Mouse (Mus musculus): ENCODE results near the gene Sec63. TPM values are rescaled to one million over a fixed set of nuclear protein-coding genes. Genes with fewer than 3 reads are reported as not detected.

The Sec63 gene
- total RNA-seq, 2 experiments from 2014 or later, result 29.8 to 57.3 TPM

GRCm38 (mm10) chr10:42860159-42860911, 99.0 kb downstream of the Sec63 start, which contains the start of gene Scml4:
Scml4 (plus strand) TSS chr10:42860370.
- no peak for ATAC-seq (replicated peaks; ENCODE audit: low FRiP score, poor library complexity, severe bottlenecking)

GRCm38 (mm10) chr10:42861446-42861845, 100.2 kb downstream of the Sec63 start:
- ATAC-seq (replicated peaks; ENCODE audit: low FRiP score, poor library complexity, severe bottlenecking), result no peak

- no peak for ATAC-seq (replicated peaks; ENCODE audit: low FRiP score, poor library complexity, severe bottlenecking)
These were observed 100.9 kb downstream of the Sec63 start for GRCm38 (mm10) chr10:42862102-42862740.

GRCm38 (mm10) chr10:42862806-42863205, 101.5 kb downstream of the Sec63 start:
- no peak for ATAC-seq (replicated peaks; ENCODE audit: low FRiP score, poor library complexity, severe bottlenecking)

GRCm38 (mm10) chr10:42863621-42864391, 102.5 kb downstream of the Sec63 start:
- ATAC-seq (replicated peaks; ENCODE audit: low FRiP score, poor library complexity, severe bottlenecking), result no peak

- no peak for ATAC-seq (replicated peaks; ENCODE audit: low FRiP score, poor library complexity, severe bottlenecking)
These were observed 103.4 kb downstream of the Sec63 start for GRCm38 (mm10) chr10:42864696-42865095.

GRCm38 (mm10) chr10:42868416-42868815, 107.1 kb downstream of the Sec63 start:
- no peak for ATAC-seq (replicated peaks; ENCODE audit: low FRiP score, poor library complexity, severe bottlenecking)

- no peak for ATAC-seq (replicated peaks; ENCODE audit: low FRiP score, poor library complexity, severe bottlenecking)
These were observed 108.2 kb downstream of the Sec63 start for GRCm38 (mm10) chr10:42869467-42869866.

- ATAC-seq (replicated peaks; ENCODE audit: low FRiP score, poor library complexity, severe bottlenecking), result no peak
These were observed 111.1 kb downstream of the Sec63 start for GRCm38 (mm10) chr10:42872269-42873010.

GRCm38 (mm10) chr10:42873077-42873595, 111.8 kb downstream of the Sec63 start:
- ATAC-seq (replicated peaks; ENCODE audit: low FRiP score, poor library complexity, severe bottlenecking), result no peak

- no peak for ATAC-seq (replicated peaks; ENCODE audit: low FRiP score, poor library complexity, severe bottlenecking)
These were observed 114.9 kb downstream of the Sec63 start for GRCm38 (mm10) chr10:42876172-42876571.

- ATAC-seq (replicated peaks; ENCODE audit: low FRiP score, poor library complexity, severe bottlenecking), result no peak
These were observed 118.0 kb downstream of the Sec63 start for GRCm38 (mm10) chr10:42879269-42879681.

- no peak for ATAC-seq (replicated peaks; ENCODE audit: low FRiP score, poor library complexity, severe bottlenecking)
These were observed 118.4 kb downstream of the Sec63 start for GRCm38 (mm10) chr10:42879682-42880081.

Other genes starting within 250 kb of the Sec63 start
- gene Nr2e1, start 177.9 kb upstream of the Sec63 start, total RNA-seq (2015; ENCODE audit: low replicate concordance), result not detected in 2 replicates
- not detected in 2 replicates for gene Nr2e1, start 177.9 kb upstream of the Sec63 start, total RNA-seq (2017; ENCODE audit: low replicate concordance)
- gene Ostm1, start 177.7 kb upstream of the Sec63 start, total RNA-seq (2015; ENCODE audit: low replicate concordance), result 7.9 and 15.5 TPM in 2 replicates
- gene Ostm1, start 177.7 kb upstream of the Sec63 start, total RNA-seq (2017; ENCODE audit: low replicate concordance), result 18.5 and 22.8 TPM in 2 replicates
- gene Scml4, start 98.9 kb downstream of the Sec63 start, total RNA-seq (2015; ENCODE audit: low replicate concordance), result 2.5 TPM in 1 of 2 replicates, not detected in the other
- gene Scml4, start 98.9 kb downstream of the Sec63 start, total RNA-seq (2017; ENCODE audit: low replicate concordance), result 1.1 and 2.7 TPM in 2 replicates